Mouse (Mus musculus) olfactory bulb, adult 2 months (tissue): ENCODE measurements around the gene Trim45.

Experiments used
- CTCF ChIP-seq: fragments of 200-500 bp; IDR thresholded peaks from 2 replicates; pipeline ENCODE4 v1.5.1; 2012; ENCODE audit warnings: low read depth, mild to moderate bottlenecking, low read length, moderate library complexity; ENCODE audit not compliant: insufficient read depth
- POLR2A ChIP-seq: fragments of 200-500 bp; IDR thresholded peaks from 2 replicates; pipeline ENCODE4 v1.6.1; 2012; ENCODE audit warnings: mild to moderate bottlenecking, low read depth, low read length, moderate library complexity; ENCODE audit not compliant: insufficient read depth

- TF ChIP-seq POLR2A (no peak), CTCF (no peak)
Measured at GRCm38 (mm10) chr3:100877057-100877456, 44.9 kb upstream of the Trim45 start.
